Mouse (Mus musculus): Measurements from ENCODE around the gene Pak1.

Pak1 gene

GRCm38 (mm10) chr7:97777191-97777590, 11.2 kb upstream of the Pak1 start:
- DNase-seq (ENCODE audit: low spot score in 2 of 2): no peak

- no peak for DNase-seq (ENCODE audit: low spot score in 2 of 2)
Observed at GRCm38 (mm10) chr7:97780222-97780621, 8.1 kb upstream of the Pak1 start.

- no peak for DNase-seq (ENCODE audit: low spot score in 2 of 2)
Observed at GRCm38 (mm10) chr7:97780815-97781214, 7.5 kb upstream of the Pak1 start.

- DNase-seq (ENCODE audit: low spot score in 2 of 2): no peak
Observed at GRCm38 (mm10) chr7:97781496-97781895, 6.8 kb upstream of the Pak1 start.

- no peak for DNase-seq (ENCODE audit: low spot score in 2 of 2)
Observed at GRCm38 (mm10) chr7:97783523-97783922, 4.8 kb upstream of the Pak1 start.

GRCm38 (mm10) chr7:97788669-97789483, 535 bp downstream of the Pak1 start:
- DNase-seq (ENCODE audit: low spot score in 2 of 2): peak in 1 of 2 experiments; percentile 11

- DNase-seq (ENCODE audit: low spot score in 2 of 2): no peak
Observed at GRCm38 (mm10) chr7:97790272-97790671, 1.9 kb downstream of the Pak1 start.

GRCm38 (mm10) chr7:97792324-97792723, 4.0 kb downstream of the Pak1 start:
- no peak for DNase-seq (ENCODE audit: low spot score in 2 of 2)

GRCm38 (mm10) chr7:97803116-97803515, 14.8 kb downstream of the Pak1 start:
- DNase-seq (ENCODE audit: low spot score in 2 of 2): no peak

GRCm38 (mm10) chr7:97804245-97805066, 16.1 kb downstream of the Pak1 start:
- no peak for DNase-seq (ENCODE audit: low spot score in 2 of 2)

GRCm38 (mm10) chr7:97805067-97805365, 16.7 kb downstream of the Pak1 start:
- DNase-seq (ENCODE audit: low spot score in 2 of 2): no peak

- no peak for DNase-seq (ENCODE audit: low spot score in 2 of 2)
Observed at GRCm38 (mm10) chr7:97809307-97809706, 21.0 kb downstream of the Pak1 start.

GRCm38 (mm10) chr7:97821875-97822274, 33.5 kb downstream of the Pak1 start:
- DNase-seq (ENCODE audit: low spot score in 2 of 2): no peak

- DNase-seq (ENCODE audit: low spot score in 2 of 2): no peak
Observed at GRCm38 (mm10) chr7:97829091-97829490, 40.8 kb downstream of the Pak1 start.

GRCm38 (mm10) chr7:97830739-97831138, 42.4 kb downstream of the Pak1 start:
- DNase-seq (ENCODE audit: low spot score in 2 of 2): no peak

GRCm38 (mm10) chr7:97832987-97833386, 44.6 kb downstream of the Pak1 start:
- DNase-seq (ENCODE audit: low spot score in 2 of 2): no peak

GRCm38 (mm10) chr7:97838574-97838973, 50.2 kb downstream of the Pak1 start:
- DNase-seq (ENCODE audit: low spot score in 2 of 2): no peak

GRCm38 (mm10) chr7:97841311-97841710, 53.0 kb downstream of the Pak1 start:
- peak; percentile 54 to 72 for DNase-seq (ENCODE audit: low spot score in 2 of 2)

- DNase-seq (ENCODE audit: low spot score in 2 of 2): no peak
Observed at GRCm38 (mm10) chr7:97842332-97842731, 54.0 kb downstream of the Pak1 start.

GRCm38 (mm10) chr7:97842806-97843570, 54.6 kb downstream of the Pak1 start:
- DNase-seq (ENCODE audit: low spot score in 2 of 2): peak; percentile 77 to 83

GRCm38 (mm10) chr7:97844419-97844818, 56.1 kb downstream of the Pak1 start:
- DNase-seq (ENCODE audit: low spot score in 2 of 2): no peak

- DNase-seq (ENCODE audit: low spot score in 2 of 2): no peak
Observed at GRCm38 (mm10) chr7:97845546-97845945, 57.2 kb downstream of the Pak1 start.
